Mouse (Mus musculus): ENCODE measurements at regions not wholly inside any gene's neighbourhood (a gene's known extent, or its start where the extent isn't known, plus 50 kb on each side); places are given as distances from the start of the nearest gene placed in this dataset.
"Not testable (repeated sequence)": the region's sequence is repeated elsewhere in the genome, so short reads cannot be mapped to it uniquely, and the experiment has no call there.

DNA sequence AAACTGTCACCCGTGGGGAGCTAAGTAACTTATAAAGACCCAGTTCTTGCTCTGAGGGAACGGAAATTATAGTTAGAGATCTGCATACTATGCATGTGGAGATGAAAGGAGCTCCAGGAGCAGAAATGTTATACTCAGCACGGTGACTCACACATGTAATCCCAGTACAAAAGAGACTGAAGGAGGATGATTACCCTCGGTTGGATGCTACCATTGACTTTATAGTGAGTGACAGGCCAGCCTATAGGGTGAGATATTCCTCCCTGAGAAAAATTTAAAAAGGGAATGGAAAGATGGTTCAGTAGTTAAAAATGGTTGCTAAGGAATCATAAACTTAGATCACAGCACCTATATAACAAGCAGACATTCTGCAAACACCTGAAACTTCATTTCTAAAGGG lies 287.1 kb upstream of the 4933412E24Rik start:
- DNase-seq = no peak
- ATAC-seq = no peak
- Histone ChIP-seq H3K4me1 (ENCODE audit: insufficient read depth) (no peaks in the 10 kb centered on the region), H3K9ac (replicated peaks) (no peak overlapping the region), H3K4me3 (ENCODE audit: low read depth, low read length) (no peak overlapping the region), H3K36me3 (replicated peaks; ENCODE audit: insufficient read depth, low read length) (no peaks in the 10 kb centered on the region), H3K4me2 (ENCODE audit: low read depth, low read length) (no peak overlapping the region), H3K27ac (ENCODE audit: low read depth) (no peak overlapping the region), H3K27me3 (ENCODE audit: insufficient read depth, low read length) (no peaks in the 10 kb centered on the region), H3K9me3 (ENCODE audit: low read length) (no peaks in the 10 kb centered on the region)
- no peak for TF ChIP-seq EP300 (IDR thresholded peaks at IDR 0.05; ENCODE audit: low read depth)
- TF ChIP-seq CTCF (IDR thresholded peaks at IDR 0.05; ENCODE audit: low read depth) = no peak
- WGBS (ENCODE audit: insufficient replicate concordance) = 73% methylated on average over 4 of the region's 4 CpGs

GRCm38 (mm10) chr15:60301939-60302338 lies 285.5 kb upstream of the 4933412E24Rik start:
- Histone ChIP-seq H3K9ac (replicated peaks) (no peak overlapping the region), H3K36me3 (replicated peaks; ENCODE audit: insufficient read depth, low read length) (no peaks in the 10 kb centered on the region), H3K27ac (ENCODE audit: low read depth) (no peak overlapping the region), H3K9me3 (ENCODE audit: low read length) (no peaks in the 10 kb centered on the region), H3K27me3 (ENCODE audit: insufficient read depth, low read length) (no peaks in the 10 kb centered on the region), H3K4me1 (ENCODE audit: insufficient read depth) (no peaks in the 10 kb centered on the region), H3K4me3 (ENCODE audit: low read depth, low read length) (no peak overlapping the region), H3K4me2 (ENCODE audit: low read depth, low read length) (no peak overlapping the region)
- WGBS (ENCODE audit: insufficient replicate concordance) = 70% methylated on average over 4 of the region's 4 CpGs
- TF ChIP-seq EP300 (IDR thresholded peaks at IDR 0.05; ENCODE audit: low read depth) (no peak), CTCF (IDR thresholded peaks at IDR 0.05; ENCODE audit: low read depth) (no peak)
- no peak for DNase-seq
- no peak for ATAC-seq

DNA sequence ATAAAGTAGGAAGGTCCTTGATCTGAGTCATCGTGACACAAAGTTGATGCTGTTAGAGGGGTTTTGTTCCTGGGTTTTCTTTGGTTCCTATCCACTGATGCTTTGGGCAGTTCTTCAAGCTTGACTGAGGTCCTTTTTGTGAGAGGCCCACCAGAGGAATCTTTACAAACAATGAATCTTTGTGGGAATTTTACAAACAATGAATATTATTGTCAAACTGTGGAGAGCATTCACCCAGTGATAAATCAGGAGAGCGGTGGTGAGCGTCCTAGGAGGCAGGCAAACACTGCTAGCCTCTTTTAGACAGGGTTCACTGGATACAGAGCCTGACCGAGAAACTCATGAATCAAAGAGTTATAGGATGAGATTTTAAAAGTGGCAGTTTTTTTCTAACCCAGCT lies 268.9 kb upstream of the 4933412E24Rik start:
- Histone ChIP-seq H3K27me3 (ENCODE audit: insufficient read depth, low read length) (no peaks in the 10 kb centered on the region), H3K36me3 (replicated peaks; ENCODE audit: insufficient read depth, low read length) (no peaks in the 10 kb centered on the region), H3K4me1 (ENCODE audit: insufficient read depth) (no peaks in the 10 kb centered on the region), H3K4me2 (ENCODE audit: low read depth, low read length) (no peak overlapping the region), H3K27ac (ENCODE audit: low read depth) (no peak overlapping the region), H3K4me3 (ENCODE audit: low read depth, low read length) (no peak overlapping the region), H3K9ac (replicated peaks) (no peak overlapping the region), H3K9me3 (ENCODE audit: low read length) (no peaks in the 10 kb centered on the region)
- no peak for TF ChIP-seq CTCF (IDR thresholded peaks at IDR 0.05; ENCODE audit: low read depth)
- no peak for TF ChIP-seq EP300 (IDR thresholded peaks at IDR 0.05; ENCODE audit: low read depth)
- ATAC-seq (no peak), DNase-seq (no peak)
- 81% methylated on average over 4 of the region's 4 CpGs for WGBS (ENCODE audit: insufficient replicate concordance)

DNA sequence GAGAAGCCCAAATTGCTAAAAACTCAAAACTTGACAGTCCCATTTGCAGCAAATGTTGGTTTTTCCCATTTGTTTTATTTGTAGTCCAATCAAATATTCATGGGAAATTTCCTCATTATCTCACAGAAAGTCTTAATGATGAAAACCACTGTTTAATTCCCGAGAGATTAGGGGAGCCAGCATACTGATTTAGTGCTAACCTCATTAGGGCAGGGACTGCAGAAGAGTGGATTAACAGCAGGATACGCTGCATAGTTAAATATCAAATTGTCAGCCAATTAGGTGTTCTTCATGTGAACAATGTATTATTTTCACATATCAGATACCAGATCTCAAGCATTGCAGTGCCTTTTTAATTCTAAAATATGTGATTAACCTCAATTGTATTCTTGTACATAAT lies 264.0 kb upstream of the 4933412E24Rik start:
- WGBS (ENCODE audit: insufficient replicate concordance) = 65% methylated on average over 2 of the region's 2 CpGs
- Histone ChIP-seq H3K9me3 (ENCODE audit: low read length) (no peaks in the 10 kb centered on the region), H3K27me3 (ENCODE audit: insufficient read depth, low read length) (no peaks in the 10 kb centered on the region), H3K27ac (ENCODE audit: low read depth) (no peak overlapping the region), H3K4me3 (ENCODE audit: low read depth, low read length) (no peak overlapping the region), H3K9ac (replicated peaks) (no peak overlapping the region), H3K36me3 (replicated peaks; ENCODE audit: insufficient read depth, low read length) (no peaks in the 10 kb centered on the region), H3K4me2 (ENCODE audit: low read depth, low read length) (no peak overlapping the region), H3K4me1 (ENCODE audit: insufficient read depth) (no peaks in the 10 kb centered on the region)
- DNase-seq = no peak
- TF ChIP-seq EP300 (IDR thresholded peaks at IDR 0.05; ENCODE audit: low read depth) (no peak), CTCF (IDR thresholded peaks at IDR 0.05; ENCODE audit: low read depth) (no peak)
- no peak for ATAC-seq

DNA sequence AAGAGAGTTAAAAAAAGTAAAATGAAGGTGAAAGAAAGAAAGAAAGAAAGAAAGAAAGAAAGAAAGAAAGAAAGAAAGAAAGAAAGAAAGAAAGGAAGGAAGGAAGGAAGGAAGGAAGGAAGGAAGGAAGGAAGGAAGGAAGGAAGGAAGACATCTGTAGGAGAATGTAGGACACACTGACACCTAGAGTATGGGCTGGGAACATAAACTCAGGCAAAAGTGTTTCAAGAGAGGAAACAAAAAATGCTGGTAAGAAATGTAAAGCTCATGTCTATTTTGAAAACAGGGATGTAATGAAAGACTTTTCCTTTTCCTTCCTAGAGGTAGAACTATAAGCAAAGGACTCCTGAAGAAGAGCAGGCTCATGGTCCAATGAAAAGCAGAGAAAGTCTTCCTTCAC lies 237.2 kb upstream of the 4933412E24Rik start:
- not testable (repeated sequence) for DNase-seq; ATAC-seq; H3K9me3 ChIP-seq (ENCODE audit: low read length); H3K27ac ChIP-seq (ENCODE audit: low read depth); H3K36me3 ChIP-seq (replicated peaks; ENCODE audit: insufficient read depth, low read length); H3K4me2 ChIP-seq (ENCODE audit: low read depth, low read length); H3K4me1 ChIP-seq (ENCODE audit: insufficient read depth); H3K9ac ChIP-seq (replicated peaks); H3K4me3 ChIP-seq (ENCODE audit: low read depth, low read length); H3K27me3 ChIP-seq (ENCODE audit: insufficient read depth, low read length)

GRCm38 (mm10) chr15:60226335-60226938 lies 210.0 kb upstream of the 4933412E24Rik start:
- H3K36me3 ChIP-seq (replicated peaks; ENCODE audit: insufficient read depth, low read length) = no peaks in the 10 kb centered on the region
- WGBS (ENCODE audit: insufficient replicate concordance) = 46% methylated on average over 4 of the region's 4 CpGs
- no peak for TF ChIP-seq CTCF (IDR thresholded peaks at IDR 0.05; ENCODE audit: low read depth)
- no peak for TF ChIP-seq EP300 (IDR thresholded peaks at IDR 0.05; ENCODE audit: low read depth)
- no peak overlapping the region for H3K27ac ChIP-seq (ENCODE audit: low read depth)
- no peak overlapping the region for H3K9ac ChIP-seq (replicated peaks)
- no peaks in the 10 kb centered on the region for H3K27me3 ChIP-seq (ENCODE audit: insufficient read depth, low read length)
- no peak overlapping the region for H3K4me2 ChIP-seq (ENCODE audit: low read depth, low read length)
- H3K4me1 ChIP-seq (ENCODE audit: insufficient read depth) = no peaks in the 10 kb centered on the region
- no peak for DNase-seq
- no peak overlapping the region for H3K4me3 ChIP-seq (ENCODE audit: low read depth, low read length)
- no peaks in the 10 kb centered on the region for H3K9me3 ChIP-seq (ENCODE audit: low read length)
- no peak for ATAC-seq

DNA sequence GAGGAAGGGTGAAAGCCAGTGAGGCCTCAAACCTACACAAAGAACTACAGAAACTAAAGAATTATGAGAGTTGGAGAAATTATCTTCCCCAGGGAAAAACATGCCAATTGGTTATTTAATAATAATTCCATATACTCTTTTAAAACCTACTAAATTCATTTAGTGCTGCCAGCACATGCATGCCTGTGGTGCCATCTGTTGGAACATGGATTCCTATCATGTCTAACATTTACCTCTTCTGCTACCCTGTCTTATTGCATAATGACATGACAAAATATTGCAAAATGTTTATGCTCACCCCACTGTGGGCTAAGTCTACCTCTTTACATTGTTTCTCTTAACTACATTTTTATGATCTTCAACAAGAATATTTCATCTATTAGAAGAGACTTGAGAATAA lies 178.7 kb upstream of the 4933412E24Rik start:
- H3K4me2 ChIP-seq (ENCODE audit: low read depth, low read length) = no peak overlapping the region
- ATAC-seq (no peak), DNase-seq (no peak)
- H3K9ac ChIP-seq (replicated peaks) = no peak overlapping the region
- no peaks in the 10 kb centered on the region for H3K9me3 ChIP-seq (ENCODE audit: low read length)
- H3K27ac ChIP-seq (ENCODE audit: low read depth) = no peak overlapping the region
- H3K4me1 ChIP-seq (ENCODE audit: insufficient read depth) = no peaks in the 10 kb centered on the region
- H3K36me3 ChIP-seq (replicated peaks; ENCODE audit: insufficient read depth, low read length) = no peaks in the 10 kb centered on the region
- H3K4me3 ChIP-seq (ENCODE audit: low read depth, low read length) = no peak overlapping the region
- H3K27me3 ChIP-seq (ENCODE audit: insufficient read depth, low read length) = no peaks in the 10 kb centered on the region
- TF ChIP-seq EP300 (IDR thresholded peaks at IDR 0.05; ENCODE audit: low read depth) = no peak
- no peak for TF ChIP-seq CTCF (IDR thresholded peaks at IDR 0.05; ENCODE audit: low read depth)
